Mouse (Mus musculus) testis, adult 2 months (tissue): Measurements from ENCODE around the gene Osbpl7. TPM values are rescaled to one million over a fixed set of nuclear protein-coding genes. Genes with fewer than 3 reads are reported as not detected.

ENCODE experiments used
- H3K27ac ChIP-seq: fragments of 200-500 bp; 2 replicates; pipeline ENCODE4 v1.5.1; 2012; ENCODE audit warnings: low read depth, low read length; ENCODE audit not compliant: control insufficient read depth, insufficient read depth
- H3K27me3 ChIP-seq: fragments of 200-500 bp; 2 replicates; pipeline ENCODE4 v1.6.1; 2012; ENCODE audit warnings: mild to moderate bottlenecking, low read length, moderate library complexity; ENCODE audit not compliant: control insufficient read depth, insufficient read depth
- H3K36me3 ChIP-seq: fragments of 200-500 bp; 2 replicates; pipeline ENCODE4 v1.6.1; 2012; ENCODE audit warnings: mild to moderate bottlenecking, low read length; ENCODE audit not compliant: control insufficient read depth, insufficient read depth
- H3K4me1 ChIP-seq: fragments of 200-500 bp; 2 replicates; pipeline ENCODE4 v1.6.1; 2012; ENCODE audit warnings: low read length; ENCODE audit not compliant: control insufficient read depth, insufficient read depth
- H3K4me3 ChIP-seq: fragments of 200-500 bp; 2 replicates; pipeline ENCODE4 v1.5.1; 2012; ENCODE audit warnings: low read depth, mild to moderate bottlenecking, low read length, moderate library complexity, mixed read lengths; ENCODE audit not compliant: control insufficient read depth
- CTCF ChIP-seq: fragments of 200-500 bp; IDR thresholded peaks from 2 replicates; pipeline ENCODE4 v1.5.1; 2012; ENCODE audit warnings: low read depth, mild to moderate bottlenecking, inconsistent platforms, low read length, moderate library complexity; ENCODE audit not compliant: control insufficient read depth, insufficient read depth, insufficient replicate concordance
- POLR2A ChIP-seq: fragments of 200-500 bp; IDR thresholded peaks from 2 replicates; pipeline ENCODE4 v1.6.1; 2012; ENCODE audit warnings: low read depth, mild to moderate bottlenecking, inconsistent platforms, low read length, moderate library complexity; ENCODE audit not compliant: control insufficient read depth
- polyA plus RNA-seq: library from polyadenylated mRNA; depleted of rRNA; stranded (reverse); fragments of >200 nt; gene quantifications from 2 replicates; pipeline ENCODE4 v1.2.3, GENCODE M21; 2012

The Osbpl7 gene
- polyA plus RNA-seq, 1 experiment: 82.3 TPM

DNA sequence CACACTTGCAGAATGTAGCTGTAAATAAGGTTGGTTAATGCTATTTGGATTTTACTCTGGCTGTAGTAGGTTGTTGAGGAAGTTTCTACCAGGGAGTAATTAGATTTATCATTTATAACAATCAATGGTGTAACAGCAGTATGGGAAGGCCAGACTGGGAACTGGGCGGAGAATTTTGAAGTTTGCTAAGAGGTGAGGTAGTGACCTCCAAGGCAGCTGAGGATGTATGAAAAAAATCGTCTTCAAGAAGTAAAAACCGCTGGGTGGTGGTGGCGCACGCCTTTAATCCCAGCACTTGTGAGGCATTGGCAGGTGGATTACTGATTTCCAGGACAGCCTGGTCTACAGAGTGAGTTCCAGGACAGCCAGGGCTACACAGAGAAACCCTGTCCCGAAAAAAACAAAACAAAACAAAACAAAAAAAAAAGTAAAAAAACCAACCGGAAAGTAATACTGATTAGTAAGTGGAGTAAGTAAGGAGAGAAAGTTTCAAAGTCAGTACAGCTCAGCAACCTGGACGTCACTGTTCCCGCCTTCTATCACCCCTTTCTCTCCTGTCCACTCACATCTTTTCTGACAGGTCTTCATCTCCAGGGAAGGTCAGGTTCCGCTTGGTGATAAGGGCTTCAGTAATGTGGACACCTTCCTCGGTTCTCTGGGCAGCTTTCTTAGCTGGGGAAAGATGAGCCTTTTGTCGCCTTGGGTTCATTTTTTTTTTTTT, 10.0 kb upstream of the Osbpl7 start:
- peak overlapping the region; percentile 100 for H3K27ac ChIP-seq
- H3K4me3 ChIP-seq: peak overlapping the region; percentile 99
- peaks cover 2% of the 10 kb centered on the region for H3K36me3 ChIP-seq
- peaks cover 2% of the 10 kb centered on the region; the same call in 1 of the 2 replicates for H3K4me1 ChIP-seq
- no peaks in the 10 kb centered on the region for H3K27me3 ChIP-seq
- TF ChIP-seq CTCF (no peak), POLR2A (no peak)

DNA sequence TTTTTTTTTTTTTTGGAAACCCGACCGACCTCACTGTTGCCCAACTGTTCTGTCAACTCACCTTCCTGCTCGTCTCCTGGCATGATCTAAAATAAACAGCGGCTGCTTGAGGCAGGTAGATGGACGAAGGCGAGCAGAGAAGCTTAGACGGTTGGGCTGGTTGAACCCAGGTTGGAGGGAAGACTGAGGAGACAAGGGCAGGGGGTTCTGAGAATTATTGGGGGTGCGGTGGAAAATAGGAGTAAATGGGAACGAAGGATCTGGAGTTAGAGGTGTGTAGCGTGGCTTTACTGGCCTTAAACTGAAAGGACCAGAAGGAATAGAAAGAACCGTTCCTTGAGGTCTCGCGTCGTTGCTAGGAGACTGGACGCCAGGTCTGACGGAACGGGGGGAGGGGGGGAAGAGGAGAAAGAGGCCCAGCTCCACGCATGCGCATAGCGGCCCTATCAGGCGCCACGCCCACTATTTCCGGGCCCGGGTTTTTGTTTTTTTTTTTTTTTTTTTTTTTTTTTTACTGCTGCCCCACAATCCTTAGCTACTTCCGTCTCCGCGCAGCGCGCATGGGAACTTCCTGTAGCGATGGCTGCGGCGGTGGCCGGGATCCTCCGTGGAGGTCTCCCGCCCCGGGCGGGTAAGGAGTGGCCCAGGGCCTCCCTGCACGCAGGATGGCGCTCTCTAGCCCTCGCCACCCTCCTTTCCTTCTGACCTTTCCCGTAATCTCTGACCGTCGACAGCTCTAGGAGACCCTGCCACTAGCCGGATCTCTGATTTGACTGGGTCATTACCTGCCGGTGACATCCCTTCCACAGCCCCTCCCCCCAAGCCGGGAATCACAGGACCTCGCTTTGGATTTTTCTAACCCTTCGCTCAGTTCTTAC, 9.2 kb upstream of the Osbpl7 start, which contains the start of the genes Lrrc46 and Mrpl10:
Lrrc46 (minus strand) TSS at position 386 of the 878 bp plus-strand sequence.
Mrpl10 (plus strand) TSS at position 539 of the 878 bp plus-strand sequence.
- Histone ChIP-seq H3K4me1 (peaks cover 2% of the 10 kb centered on the region; the same call in 1 of the 2 replicates), H3K36me3 (peaks cover 2% of the 10 kb centered on the region), H3K27me3 (no peaks in the 10 kb centered on the region), H3K4me3 (peak within 1 kb of the TSS; percentile 99), H3K27ac (peak within 1 kb of the TSS; percentile 100)
- TF ChIP-seq POLR2A (peak; percentile 82), CTCF (no peak)

GRCm38 (mm10) chr11:97044902-97045301, 5.5 kb upstream of the Osbpl7 start:
- Histone ChIP-seq H3K27me3 (no peaks in the 10 kb centered on the region), H3K4me3 (no peak overlapping the region; the same call in 1 of the 2 replicates), H3K36me3 (peaks cover 2% of the 10 kb centered on the region), H3K4me1 (peaks cover 4% of the 10 kb centered on the region), H3K27ac (no peak overlapping the region)
- TF ChIP-seq CTCF: no peak
- TF ChIP-seq POLR2A: no peak

DNA sequence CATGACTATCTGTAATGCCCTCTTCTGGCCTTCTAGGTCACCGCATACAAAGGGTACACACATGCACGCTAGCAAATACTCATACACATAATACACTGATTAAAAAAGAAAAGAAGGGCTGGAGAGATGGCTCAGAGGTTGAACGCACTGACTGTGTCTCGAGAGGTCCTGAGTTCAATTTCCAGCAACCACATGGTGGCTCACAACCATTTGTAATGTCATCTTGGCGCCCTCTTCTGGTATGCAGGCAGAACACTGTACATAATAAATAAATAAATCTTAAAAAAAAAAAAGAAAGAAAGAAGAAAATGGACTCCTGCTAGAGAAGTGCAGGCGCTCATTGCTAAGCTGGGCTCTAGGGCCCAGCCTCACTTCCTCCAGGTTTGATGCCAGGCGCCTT, 4.6 kb upstream of the Osbpl7 start:
- H3K4me3 ChIP-seq: no peak overlapping the region
- TF ChIP-seq CTCF (no peak), POLR2A (no peak)
- H3K27ac ChIP-seq: no peak overlapping the region
- peaks cover 2% of the 10 kb centered on the region for H3K36me3 ChIP-seq
- peaks cover 2% of the 10 kb centered on the region; the same call in 1 of the 2 replicates for H3K4me1 ChIP-seq
- H3K27me3 ChIP-seq: no peaks in the 10 kb centered on the region

DNA sequence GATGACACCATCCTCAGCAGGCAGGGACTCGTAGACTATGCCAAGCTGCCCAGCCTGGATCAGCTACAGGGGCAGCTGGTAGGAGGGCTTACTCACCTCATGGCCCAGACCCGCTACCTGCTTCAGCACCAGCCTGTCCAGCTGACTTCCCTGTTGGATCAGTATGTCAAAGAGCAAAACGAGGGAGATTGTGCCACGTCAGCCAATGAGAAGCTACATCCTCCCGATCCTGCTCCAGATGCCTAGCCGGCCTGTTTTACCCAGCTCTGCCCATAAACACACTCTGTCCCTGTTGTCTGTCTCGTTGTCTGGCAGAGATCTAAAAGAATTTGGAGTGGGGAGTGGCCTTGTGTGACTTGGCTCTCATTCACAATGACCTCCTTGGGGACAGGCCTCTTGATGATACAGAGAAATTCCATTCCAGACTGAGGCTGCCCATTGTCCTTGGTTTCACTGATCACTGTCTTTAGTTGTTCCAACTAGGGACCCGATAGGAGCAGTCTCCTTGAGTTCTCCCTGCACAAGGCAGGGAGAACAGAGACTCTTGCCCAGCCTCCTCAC, 2.3 kb upstream of the Osbpl7 start:
- peak overlapping the region; percentile 60 for H3K4me3 ChIP-seq
- H3K4me1 ChIP-seq: peaks cover 11% of the 10 kb centered on the region
- no peak for TF ChIP-seq CTCF
- peak; percentile 62; the same call in 1 of the 2 replicates for TF ChIP-seq POLR2A
- H3K27ac ChIP-seq: peak overlapping the region; percentile 72
- no peaks in the 10 kb centered on the region for H3K27me3 ChIP-seq
- no peaks in the 10 kb centered on the region; the same call in 1 of the 2 replicates for H3K36me3 ChIP-seq

DNA sequence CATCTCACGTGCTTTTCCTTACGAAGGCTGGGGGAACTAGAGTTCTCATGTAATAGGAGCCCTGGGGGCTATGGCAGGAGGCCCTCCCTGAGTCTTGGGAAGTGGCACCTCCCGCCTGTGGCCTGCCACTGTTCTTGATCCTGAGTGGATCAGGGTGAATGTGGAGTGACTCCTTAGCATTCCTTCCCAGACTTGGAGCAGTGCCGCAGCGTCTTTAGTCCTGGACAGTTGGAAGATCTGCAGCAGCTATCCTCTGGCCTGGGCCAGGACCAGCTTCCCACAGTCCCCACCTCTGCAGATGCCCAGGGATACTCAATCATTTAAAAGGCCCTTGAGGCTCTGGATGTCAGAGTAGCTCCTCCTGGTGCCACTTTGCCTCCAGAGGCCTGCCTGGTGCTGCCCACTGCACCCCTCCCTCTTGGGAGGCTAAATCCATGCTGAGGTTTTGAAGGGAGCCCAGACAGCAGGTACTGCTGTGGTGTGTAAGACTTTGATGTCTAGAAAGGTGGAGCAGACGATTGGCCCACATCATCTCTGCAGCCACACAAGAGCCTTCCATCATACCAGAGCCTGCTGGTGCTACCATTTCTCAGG, 839 bp upstream of the Osbpl7 start:
- Histone ChIP-seq H3K4me1 (peaks cover 11% of the 10 kb centered on the region), H3K36me3 (no peaks in the 10 kb centered on the region; the same call in 1 of the 2 replicates), H3K27ac (peak overlapping the region; percentile 16; the same call in 1 of the 2 replicates), H3K4me3 (no peak overlapping the region), H3K27me3 (no peaks in the 10 kb centered on the region)
- TF ChIP-seq CTCF (no peak), POLR2A (no peak)
